Mouse (Mus musculus): Measurements from ENCODE around the gene Acot8. TPM values are rescaled to one million over a fixed set of nuclear protein-coding genes. Genes with fewer than 3 reads are reported as not detected.

Acot8 gene
- polyA plus RNA-seq (2012; rRNA removed), result 30.2 and 33.6 TPM in 2 replicates

DNA sequence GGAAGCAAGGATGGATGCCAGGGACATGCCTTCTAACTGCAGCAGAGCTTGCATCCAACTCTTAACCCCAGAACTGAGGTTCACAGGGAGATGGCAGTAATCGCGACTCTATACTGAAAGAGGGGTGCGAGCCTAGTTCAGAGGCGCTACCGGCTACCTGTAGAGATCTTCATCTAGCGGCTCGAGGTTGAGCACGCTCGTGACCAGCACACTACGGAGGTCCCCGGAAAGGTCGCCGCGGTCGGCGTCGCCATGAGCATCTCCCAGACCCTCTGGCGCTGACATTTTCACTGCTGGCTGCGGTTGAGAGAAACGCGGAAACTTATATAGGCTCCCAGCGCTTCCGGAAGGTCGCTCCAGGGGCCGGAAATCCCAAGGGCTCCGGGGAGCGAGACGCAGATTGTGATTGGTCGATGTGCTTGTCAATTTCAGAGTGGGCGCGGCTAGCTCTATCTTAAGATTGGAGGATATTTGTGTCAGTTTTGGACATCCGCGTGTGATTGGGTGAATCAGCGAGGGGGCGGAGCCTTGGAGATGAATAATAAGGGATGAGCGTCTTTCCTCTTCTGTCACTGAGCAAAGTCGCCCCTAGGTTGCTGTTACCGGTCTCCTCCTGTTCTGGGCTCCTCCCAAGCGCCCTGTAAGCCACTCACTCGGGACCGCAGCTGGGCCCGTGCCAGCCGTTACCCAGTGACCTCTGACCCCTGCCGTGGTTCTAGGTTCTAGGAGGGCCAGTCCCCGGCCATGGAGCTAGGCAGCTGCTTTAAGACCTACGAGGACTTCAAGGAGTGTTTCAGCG, at the start of gene Acot8, which contains the start of gene Zswim3:
Gene Acot8, minus strand, starts transcription at position 350 of the 799 bp plus-strand sequence.
Gene Zswim3, plus strand, starts transcription at position 566 of the 799 bp plus-strand sequence.

DNA sequence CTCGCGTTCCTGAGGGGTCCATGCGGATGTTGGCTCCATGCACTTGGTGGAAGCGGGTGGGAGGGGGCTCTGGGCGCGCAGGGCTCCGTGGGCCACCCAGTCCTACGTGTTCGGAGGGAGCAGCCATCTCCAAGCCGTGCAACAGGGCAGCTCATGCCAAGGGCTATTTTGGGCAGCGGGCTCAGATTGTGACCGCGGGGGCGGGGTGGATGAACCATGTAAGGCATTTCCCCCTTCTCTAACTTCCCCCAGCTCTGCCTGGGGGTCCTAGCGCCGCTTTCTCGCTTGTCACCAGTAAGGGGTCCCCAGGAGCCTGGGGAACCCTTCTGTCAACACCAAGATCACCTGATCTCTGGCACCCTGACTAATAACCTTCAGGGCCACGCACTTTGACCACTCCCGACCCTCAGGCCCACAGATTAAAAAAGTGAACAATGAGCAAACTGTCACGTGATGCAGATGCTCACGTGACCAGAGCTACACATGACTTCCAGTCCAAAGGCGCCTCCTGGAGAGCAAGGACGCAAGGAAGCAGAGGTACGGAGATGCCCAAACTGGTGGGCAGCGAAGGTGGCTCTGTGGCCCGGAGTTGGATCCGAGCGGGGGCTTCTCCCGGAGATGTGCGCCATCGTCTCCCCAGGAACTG, 28.8 kb upstream of the Acot8 start, which contains the start of gene Neurl2:
Gene Neurl2, minus strand, starts transcription at position 143 of the 646 bp plus-strand sequence.

DNA sequence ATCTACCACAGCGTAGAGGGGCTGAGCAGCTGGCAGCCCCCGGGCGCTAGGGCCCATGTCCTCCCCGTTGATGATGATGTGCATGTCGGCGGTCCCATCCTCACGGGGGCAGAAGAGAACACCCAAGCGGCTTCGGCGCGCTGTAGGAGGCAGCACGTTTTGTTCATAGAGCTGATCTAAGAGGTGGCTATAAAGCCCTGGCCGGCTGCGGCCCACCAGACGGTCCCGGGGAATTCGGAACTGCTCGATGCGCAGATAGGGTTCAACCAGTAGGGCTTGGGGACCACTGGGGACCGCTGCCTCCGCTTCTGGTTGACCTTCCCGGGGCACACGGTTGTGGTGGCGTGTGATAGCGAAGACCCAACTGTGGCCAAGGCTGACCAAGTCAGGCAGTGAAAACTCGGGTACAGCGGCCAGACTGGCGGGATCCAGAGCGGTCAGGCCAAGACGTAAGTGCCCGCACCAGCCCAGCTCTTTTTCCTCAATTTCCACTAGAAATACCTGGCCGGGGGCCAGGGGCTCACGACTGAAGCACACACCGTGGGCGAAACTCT, 28.1 kb upstream of the Acot8 start, which contains the start of gene Ctsa:
Gene Ctsa, plus strand, starts transcription at position 126 of the 554 bp plus-strand sequence.

GRCm38 (mm10) chr2:164828437-164828836, 23.8 kb upstream of the Acot8 start, which contains the start of gene Spata25:
TSS of gene Spata25 (minus strand) at chr2:164828537.

DNA sequence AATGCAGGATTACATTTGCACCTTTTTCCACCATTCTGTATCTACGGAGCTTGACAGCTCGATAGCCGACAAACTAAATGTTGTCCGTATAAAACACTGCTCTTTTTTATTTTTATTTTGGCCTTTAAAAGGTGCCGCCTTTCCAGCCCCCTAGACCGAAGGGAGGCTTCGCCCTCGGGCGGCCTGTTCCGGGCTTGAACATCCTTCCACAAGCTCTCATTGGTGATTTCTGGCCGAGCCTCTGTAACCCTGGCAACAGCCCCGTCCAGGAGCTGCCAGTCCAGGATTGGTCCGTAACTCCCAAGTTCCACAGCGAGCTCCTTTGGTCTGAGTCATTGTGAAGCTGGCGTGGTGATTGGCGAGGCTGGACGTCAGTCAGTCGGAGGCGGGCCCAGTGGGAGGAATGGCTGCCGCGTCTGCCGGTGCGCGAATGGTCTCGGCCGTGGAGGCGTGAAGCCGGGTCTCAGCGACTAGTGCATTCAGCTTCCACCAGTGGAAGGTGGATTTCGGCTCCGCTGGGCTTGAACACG, 18.0 kb upstream of the Acot8 start, which contains the start of gene Zswim1:
Gene Zswim1, plus strand, starts transcription at position 51 of the 530 bp plus-strand sequence.

DNA sequence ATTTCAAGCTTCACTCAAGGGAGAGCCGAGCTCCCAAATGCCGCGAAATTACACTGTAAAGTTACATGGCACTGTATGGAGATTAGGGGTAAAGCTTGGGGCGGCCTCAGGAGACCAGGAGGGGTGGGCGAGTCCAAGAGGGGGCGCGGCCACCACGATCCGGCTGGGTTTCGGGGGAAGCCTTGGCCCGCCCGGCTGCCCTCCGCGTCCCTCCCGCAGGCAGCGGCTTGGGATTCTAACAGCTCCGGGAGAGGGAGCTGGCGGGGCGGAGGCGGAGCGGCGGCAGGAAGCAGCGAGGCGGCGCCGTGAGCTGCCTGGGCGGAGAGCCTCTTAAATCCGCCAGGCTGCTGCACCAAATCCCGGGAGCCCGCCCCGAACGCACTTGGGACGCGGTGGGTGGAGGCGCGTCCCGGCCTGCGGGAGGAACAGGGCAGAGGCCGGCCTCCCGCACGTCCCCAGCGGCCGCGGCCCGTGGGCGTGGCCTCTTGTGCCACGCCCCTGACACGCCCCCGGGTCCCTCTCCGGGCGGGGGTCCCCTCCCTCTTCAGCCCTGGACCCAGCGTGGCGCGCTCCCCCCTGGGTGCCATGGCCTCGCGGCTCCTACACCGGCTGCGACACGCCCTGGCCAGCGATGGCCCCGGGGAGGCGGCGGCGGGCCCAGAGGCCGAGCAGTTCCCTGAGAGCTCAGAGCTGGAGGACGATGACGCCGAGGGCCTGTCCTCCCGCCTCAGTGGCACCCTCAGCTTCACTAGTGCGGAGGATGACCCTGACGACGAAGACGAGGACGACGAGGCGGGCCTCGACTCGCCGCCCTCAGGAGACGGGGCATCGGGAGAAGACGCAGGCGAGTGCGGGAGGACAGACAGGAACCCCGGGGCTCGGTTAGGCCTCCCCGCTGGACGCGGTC, 18.9 kb downstream of the Acot8 start, which contains the start of gene Snx21:
Gene Snx21, plus strand, starts transcription at position 343 of the 907 bp plus-strand sequence.

GRCm38 (mm10) chr2:164779481-164780086, 25.1 kb downstream of the Acot8 start, which contains the start of gene Tnnc2:
TSS of gene Tnnc2 (minus strand) at chr2:164779967.

DNA sequence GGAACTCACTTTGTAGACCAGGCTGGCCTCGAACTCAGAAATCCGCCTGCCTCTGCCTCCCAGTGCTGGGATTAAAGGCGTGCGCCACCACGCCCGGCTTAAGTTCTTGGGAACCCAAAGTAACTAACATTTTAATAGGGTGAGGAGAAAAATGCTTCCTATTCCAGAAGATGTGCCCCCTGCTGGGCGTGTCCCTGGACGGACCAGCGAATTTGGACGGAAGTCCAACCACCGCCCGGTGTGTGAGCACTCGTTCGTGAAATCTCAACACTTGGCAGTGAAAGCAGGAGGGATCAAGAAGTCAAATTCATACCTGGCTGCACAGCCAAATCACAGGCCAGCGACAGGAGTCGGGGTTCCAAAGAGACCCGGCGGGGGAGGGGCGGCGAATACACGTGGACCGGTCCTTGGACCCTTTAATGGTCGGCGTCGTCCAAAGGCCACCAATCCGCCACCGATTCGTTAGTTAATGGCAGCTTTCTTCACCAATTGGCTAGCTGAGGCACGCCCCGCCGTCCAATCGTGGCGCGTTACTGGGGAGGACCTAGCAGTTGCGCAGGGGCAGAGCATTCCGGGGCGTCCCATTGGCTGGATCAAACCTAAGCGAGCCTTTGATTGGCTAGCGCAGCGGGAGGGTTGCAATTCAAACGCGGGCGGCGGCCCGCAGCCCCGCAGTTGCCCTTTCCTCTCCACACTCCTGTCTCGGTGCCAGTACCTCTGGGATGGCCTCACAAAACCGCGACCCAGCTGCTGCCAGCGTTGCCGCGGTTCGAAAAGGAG, 35.2 kb downstream of the Acot8 start, which contains the start of gene Ube2c:
Gene Ube2c, plus strand, starts transcription at position 641 of the 780 bp plus-strand sequence.

GRCm38 (mm10) chr2:164745843-164746479, 58.7 kb downstream of the Acot8 start, which contains the start of the genes Wfdc3 and Dnttip1:
TSS of gene Wfdc3 (minus strand) at chr2:164745931.
TSS of gene Dnttip1 (plus strand) at chr2:164745983.

Other genes starting within 250 kb of the Acot8 start
- gene Wfdc2, start 242.5 kb downstream of the Acot8 start, polyA plus RNA-seq (2012; rRNA removed), result 4.5 and 14.3 TPM in 2 replicates
- gene Spint3, start 231.4 kb downstream of the Acot8 start, polyA plus RNA-seq (2012; rRNA removed), result not detected in 2 replicates
- gene Wfdc6a, start 219.4 kb downstream of the Acot8 start, polyA plus RNA-seq (2012; rRNA removed), result not detected in 2 replicates
- not detected in 2 replicates for gene Eppin, start 211.3 kb downstream of the Acot8 start, polyA plus RNA-seq (2012; rRNA removed)
- gene Wfdc6b, start 191.4 kb downstream of the Acot8 start, polyA plus RNA-seq (2012; rRNA removed), result not detected in 2 replicates
- gene Wfdc8, start 191.3 kb downstream of the Acot8 start, polyA plus RNA-seq (2012; rRNA removed), result 0.04 TPM in 1 of 2 replicates, not detected in the other
- gene Wfdc16, start 166.1 kb downstream of the Acot8 start, polyA plus RNA-seq (2012; rRNA removed), result not detected in 2 replicates
- not detected in 2 replicates for gene Wfdc10, start 148.8 kb downstream of the Acot8 start, polyA plus RNA-seq (2012; rRNA removed)
- gene Wfdc9, start 148.3 kb downstream of the Acot8 start, polyA plus RNA-seq (2012; rRNA removed), result not detected in 2 replicates
- gene Wfdc11, start 130.8 kb downstream of the Acot8 start, polyA plus RNA-seq (2012; rRNA removed), result not detected in 2 replicates
- not detected in 2 replicates for gene Wfdc13, start 119.8 kb downstream of the Acot8 start, polyA plus RNA-seq (2012; rRNA removed)
- gene Spint4, start 106.4 kb downstream of the Acot8 start, polyA plus RNA-seq (2012; rRNA removed), result not detected in 2 replicates
- gene Spint5, start 89.6 kb downstream of the Acot8 start, polyA plus RNA-seq (2012; rRNA removed), result not detected in 2 replicates
- 1.0 and 1.1 TPM in 2 replicates for gene Wfdc3, start 59.0 kb downstream of the Acot8 start, polyA plus RNA-seq (2012; rRNA removed)
- gene Dnttip1, start 58.9 kb downstream of the Acot8 start, polyA plus RNA-seq (2012; rRNA removed), result 60.1 and 64.9 TPM in 2 replicates
- gene Ube2c, start 35.0 kb downstream of the Acot8 start, polyA plus RNA-seq (2012; rRNA removed), result 143 and 191 TPM in 2 replicates
- gene Tnnc2, start 24.9 kb downstream of the Acot8 start, polyA plus RNA-seq (2012; rRNA removed), result 0.54 and 60.3 TPM in 2 replicates
- 20.5 and 22.1 TPM in 2 replicates for gene Snx21, start 19.1 kb downstream of the Acot8 start, polyA plus RNA-seq (2012; rRNA removed)
- 8.6 and 9.6 TPM in 2 replicates for gene Zswim3, start 216 bp upstream of the Acot8 start, polyA plus RNA-seq (2012; rRNA removed)
- gene Zswim1, start 17.8 kb upstream of the Acot8 start, polyA plus RNA-seq (2012; rRNA removed), result 11.8 and 12.3 TPM in 2 replicates
- 0.31 and 0.49 TPM in 2 replicates for gene Spata25, start 23.7 kb upstream of the Acot8 start, polyA plus RNA-seq (2012; rRNA removed)
- gene Ctsa, start 28.0 kb upstream of the Acot8 start, polyA plus RNA-seq (2012; rRNA removed), result 126 and 143 TPM in 2 replicates
- 4.2 and 5.6 TPM in 2 replicates for gene Neurl2, start 28.6 kb upstream of the Acot8 start, polyA plus RNA-seq (2012; rRNA removed)
- 62.6 and 75.4 TPM in 2 replicates for gene Pltp, start 52.8 kb upstream of the Acot8 start, polyA plus RNA-seq (2012; rRNA removed)
- 49.4 and 52.0 TPM in 2 replicates for gene Pcif1, start 74.4 kb upstream of the Acot8 start, polyA plus RNA-seq (2012; rRNA removed)
- 38.2 and 41.2 TPM in 2 replicates for gene Zfp335, start 106.9 kb upstream of the Acot8 start, polyA plus RNA-seq (2012; rRNA removed)
- gene Mmp9, start 135.9 kb upstream of the Acot8 start, polyA plus RNA-seq (2012; rRNA removed), result 17.1 and 19.8 TPM in 2 replicates
- 68.2 and 75.9 TPM in 2 replicates for gene Slc12a5, start 155.9 kb upstream of the Acot8 start, polyA plus RNA-seq (2012; rRNA removed)
- gene Ncoa5, start 230.0 kb upstream of the Acot8 start, polyA plus RNA-seq (2012; rRNA removed), result 113 and 127 TPM in 2 replicates